Mouse (Mus musculus): ENCODE data around the gene Igf2r.

Gene Igf2r

DNA sequence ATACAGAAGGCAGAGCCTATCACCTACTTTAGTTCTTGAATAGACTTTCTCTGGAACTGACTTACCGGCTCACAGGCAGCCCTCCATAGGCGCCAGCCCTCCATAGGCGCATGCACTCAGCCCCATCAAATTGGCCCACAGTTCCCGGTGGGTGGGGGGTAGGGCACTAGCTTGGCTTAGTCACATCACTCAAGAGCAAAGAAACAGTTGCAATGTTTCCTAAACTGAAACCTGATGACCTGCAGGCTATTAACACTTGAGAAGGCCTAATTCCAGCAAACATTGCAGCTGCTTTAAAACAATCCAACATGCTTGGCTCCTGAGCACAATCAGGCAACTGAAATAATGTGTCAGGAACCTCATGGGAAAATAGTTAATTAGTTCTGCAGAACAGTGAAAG is 18.2 kb downstream of the Igf2r start:
- peak in 1 of 2 experiments; percentile 20 for DNase-seq (ENCODE audit: low spot score in 2 of 2)

DNA sequence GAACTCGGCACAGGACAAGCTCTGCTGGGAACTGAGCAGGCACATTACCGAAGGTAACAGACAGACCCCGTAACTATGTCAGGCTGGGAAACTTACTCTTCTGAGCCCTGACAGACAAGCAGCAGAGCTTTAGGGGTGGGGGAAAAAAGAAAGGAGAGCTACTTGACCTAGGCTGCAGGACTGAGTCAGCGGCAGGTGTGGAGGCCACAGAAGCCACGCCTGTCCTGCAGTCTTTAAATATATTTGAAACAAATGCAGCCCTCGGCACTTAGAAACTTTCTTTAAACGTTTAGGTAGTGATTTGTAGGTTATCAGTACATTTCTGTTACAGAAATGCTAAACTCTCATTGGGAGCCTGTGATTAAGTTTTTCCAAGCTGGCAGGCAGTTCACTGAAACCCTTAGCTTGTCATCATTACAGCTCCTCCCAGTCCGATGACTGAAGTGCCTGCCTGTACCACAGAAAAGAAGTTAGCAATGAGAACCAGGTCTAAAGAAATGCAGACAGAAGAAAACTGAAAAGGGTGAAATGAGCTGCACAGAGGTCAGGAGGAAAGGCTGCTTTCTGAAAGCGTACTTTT is 18.8 kb downstream of the Igf2r start:
- DNase-seq (ENCODE audit: low spot score in 2 of 2), result no peak

DNA sequence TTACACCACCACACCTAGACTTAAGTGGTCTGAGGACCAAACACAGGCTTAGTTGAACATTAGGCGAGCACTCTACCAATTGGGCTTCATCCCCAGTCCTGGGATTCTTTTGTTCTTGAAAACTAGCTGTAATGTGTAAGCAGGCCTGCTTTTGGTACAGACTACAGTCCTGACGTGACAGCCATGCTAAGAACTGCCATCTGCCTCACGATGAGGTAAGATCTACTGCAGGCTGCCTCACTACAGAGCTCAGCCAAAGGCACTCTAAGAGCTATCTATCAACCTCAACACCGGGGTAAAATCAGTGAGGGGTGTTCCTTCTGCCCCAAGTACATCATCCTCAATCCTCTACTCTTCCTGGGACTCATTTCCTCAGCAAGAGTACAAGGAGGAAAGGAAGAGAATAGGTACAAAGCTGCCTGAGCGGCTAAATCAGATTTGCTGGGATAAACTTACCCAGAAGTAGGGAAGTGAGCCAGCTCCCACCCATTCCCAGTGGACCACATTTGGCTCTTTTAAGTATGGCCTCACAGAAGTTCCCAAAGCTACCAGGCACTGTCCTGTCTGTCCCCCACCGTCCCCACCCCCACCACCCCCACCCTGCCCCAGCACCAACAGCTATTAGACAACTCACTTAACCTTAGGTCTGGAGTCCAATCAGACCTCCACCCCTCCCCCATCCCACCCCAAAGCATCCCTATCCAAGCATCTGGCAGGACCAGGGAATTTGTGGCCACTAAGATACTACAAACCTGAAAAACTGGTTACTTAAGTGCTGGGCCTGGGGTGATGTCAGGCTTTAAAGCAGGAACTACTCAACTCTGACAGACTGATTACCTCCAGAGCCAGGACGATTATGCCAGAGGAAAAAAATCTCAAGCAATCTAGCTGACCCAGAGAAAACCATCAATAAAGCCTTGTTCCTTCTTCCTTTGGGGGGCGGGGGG is 19.8 kb downstream of the Igf2r start:
- no peak for DNase-seq (ENCODE audit: low spot score in 2 of 2)

DNA sequence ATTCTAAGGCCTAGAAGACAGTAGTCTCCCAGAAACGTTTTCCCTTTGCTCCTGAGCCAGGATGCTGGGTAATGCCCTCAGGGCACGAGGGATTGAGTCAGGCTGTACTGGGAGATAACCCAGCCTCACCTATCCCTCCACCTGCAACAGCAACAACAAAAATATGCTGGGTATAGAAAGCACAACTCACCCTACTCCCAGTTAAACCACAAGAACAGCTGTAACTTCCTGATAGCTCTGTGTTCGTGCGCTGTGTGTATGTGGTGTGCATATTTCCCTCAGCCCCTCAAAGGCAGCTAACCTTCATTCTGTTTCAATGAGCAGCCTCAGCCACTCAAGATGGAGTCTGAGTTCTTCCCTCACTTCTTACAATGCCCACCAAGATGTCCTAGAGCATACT is 23.7 kb downstream of the Igf2r start:
- DNase-seq (ENCODE audit: low spot score in 2 of 2), result peak; percentile 57 to 62

DNA sequence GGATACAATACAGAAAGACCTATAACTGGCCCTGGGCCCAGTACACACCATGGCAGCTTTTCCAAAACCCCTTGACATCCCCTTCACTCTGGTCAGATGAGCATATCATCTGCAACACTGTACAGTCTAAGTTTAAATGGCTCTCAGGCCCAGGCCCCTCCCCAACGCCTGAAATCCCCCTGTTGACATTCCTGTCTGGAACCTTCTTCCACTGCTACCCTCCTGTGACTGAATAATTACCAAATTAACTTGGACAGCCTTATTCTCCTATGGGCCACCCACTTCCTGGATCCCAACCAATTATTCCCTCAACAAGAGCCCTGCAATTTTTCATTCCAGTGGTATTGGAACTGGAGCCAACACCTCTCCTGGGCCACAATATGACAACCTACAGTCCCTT is 25.4 kb downstream of the Igf2r start:
- DNase-seq (ENCODE audit: low spot score in 2 of 2), result no peak

DNA sequence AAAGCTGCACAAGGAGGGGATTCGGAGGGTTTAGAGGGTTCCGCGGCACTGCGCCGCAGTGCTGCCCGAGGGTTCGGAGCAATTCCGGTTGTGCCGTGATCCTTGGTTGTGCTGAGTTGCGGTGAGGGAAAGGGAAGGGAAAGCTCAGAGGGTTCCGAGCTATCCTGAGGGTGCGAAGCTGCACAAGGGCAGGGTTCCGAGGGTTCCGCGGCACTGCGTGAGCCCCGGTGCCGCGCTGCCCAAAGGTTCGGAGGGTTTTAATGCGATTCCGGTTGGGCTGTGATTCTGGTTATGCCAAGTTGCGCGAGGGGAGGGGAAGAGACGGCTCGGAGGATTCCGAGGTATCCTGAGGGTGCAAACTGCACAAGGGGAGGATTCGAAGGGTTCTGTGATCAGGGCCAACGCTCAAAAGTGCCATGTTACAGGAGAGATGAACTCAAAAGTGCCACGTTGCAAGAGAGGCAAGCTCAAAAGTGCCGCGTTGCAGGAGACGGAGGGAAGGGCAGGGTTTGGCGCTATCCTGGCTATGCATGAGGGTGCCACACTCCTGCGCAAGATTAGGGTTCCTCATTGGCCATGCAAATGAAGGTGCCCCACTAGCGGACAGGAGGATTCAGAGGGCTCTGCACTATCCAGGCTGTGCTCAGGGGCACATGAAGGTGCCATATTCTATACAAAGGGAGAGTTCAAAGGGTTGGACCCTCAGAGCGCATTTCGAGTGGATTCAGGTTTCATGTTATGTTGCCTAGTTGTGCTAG is 27.1 kb downstream of the Igf2r start:
- DNase-seq (ENCODE audit: low spot score in 2 of 2), result peak in 1 of 2 experiments; percentile 23

DNA sequence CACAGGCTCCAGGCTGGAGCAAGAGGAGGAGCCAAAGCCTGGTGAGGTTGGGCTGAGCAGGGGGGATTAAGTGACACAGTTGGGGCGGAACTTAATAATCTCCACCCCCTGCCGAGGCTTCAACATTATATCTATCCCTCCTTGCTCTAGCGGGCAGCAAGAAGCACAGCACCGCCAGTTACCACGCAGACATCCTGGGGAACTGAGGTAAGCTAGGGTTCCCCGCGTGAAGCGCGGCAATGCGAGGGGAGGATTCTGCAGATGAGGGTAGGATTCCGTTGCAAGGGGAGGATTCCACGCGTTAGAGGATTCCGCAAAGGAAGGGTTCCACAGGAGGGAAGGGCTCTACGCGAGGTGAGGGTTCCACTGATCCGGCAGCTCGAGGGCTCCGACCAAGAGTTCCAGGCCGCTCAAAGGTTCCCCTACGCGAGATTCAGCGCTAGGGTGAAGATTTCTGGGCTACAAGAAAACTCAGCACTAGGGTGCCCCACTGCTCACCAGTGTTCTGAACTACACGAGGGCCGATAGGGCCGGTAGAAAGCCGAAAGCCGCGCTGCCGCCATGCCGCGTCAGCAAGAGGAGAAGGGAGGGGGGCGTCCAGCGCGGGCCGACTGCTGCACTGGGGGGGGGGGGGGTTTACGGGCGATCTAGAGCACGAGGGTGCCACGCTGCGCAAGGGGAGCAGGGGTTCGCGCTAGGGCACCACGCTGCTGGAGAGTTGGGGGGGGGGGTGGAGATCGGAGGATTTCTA is 28.1 kb downstream of the Igf2r start:
- peak; percentile 55 to 59 for DNase-seq (ENCODE audit: low spot score in 2 of 2)

DNA sequence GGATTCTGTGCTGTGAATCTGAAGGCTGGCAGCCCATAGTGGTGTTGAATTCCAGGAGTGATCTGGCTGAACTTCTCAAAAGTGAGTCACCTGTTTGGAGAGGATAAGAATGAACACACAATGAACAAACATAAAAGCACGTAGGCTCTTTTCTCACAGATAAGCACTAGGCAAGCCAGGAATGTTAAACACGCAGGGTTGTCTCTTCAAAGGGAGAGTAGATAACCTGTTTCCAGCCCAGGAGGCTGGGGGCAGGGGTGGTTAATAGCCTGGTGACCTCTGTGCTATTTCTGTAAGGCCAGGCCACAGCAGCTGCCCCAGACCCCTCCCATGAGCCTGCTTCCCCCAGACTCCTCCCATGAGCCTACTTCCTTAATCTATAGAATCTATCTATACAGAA is 29.1 kb downstream of the Igf2r start:
- DNase-seq (ENCODE audit: low spot score in 2 of 2), result no peak

DNA sequence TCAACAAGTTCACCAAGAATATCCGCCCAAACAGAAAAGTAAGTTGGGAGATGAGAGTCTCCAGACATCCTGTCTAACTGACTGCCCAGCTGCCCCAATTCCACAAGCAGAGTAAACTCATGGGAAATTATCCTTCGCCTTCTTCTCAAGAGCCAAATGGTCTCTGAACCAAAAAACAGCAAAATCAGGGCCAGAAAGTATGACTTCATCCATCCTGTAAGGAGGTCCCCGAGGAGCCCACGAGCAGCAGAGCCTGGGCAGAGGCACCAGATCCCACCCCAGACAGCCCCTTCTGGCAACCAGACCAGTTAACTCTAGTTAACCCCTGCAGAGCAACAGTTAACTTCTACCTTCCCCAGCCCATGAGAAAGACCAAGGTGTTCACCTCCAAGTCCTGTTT is 29.9 kb downstream of the Igf2r start:
- no peak for DNase-seq (ENCODE audit: low spot score in 2 of 2)

DNA sequence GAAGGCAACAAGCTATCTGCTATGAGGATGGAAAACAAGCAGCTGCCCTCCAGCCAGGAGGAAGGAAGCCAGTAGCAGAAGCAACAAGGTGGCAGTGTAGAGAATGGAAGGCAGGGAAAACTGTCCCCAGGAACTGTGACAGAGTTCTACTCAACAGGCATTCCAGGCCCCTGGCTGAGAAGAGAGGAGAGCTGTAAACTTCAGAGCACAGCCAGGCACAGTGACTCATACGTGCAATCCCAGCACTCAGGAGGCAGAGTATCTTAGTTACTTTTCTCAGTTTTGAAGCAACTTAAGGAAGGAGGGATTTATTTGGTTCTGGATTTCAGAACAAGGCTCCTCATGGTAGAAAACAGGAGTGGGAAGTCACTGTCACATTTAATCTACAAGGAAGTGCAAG is 31.5 kb downstream of the Igf2r start:
- DNase-seq (ENCODE audit: low spot score in 2 of 2), result no peak

DNA sequence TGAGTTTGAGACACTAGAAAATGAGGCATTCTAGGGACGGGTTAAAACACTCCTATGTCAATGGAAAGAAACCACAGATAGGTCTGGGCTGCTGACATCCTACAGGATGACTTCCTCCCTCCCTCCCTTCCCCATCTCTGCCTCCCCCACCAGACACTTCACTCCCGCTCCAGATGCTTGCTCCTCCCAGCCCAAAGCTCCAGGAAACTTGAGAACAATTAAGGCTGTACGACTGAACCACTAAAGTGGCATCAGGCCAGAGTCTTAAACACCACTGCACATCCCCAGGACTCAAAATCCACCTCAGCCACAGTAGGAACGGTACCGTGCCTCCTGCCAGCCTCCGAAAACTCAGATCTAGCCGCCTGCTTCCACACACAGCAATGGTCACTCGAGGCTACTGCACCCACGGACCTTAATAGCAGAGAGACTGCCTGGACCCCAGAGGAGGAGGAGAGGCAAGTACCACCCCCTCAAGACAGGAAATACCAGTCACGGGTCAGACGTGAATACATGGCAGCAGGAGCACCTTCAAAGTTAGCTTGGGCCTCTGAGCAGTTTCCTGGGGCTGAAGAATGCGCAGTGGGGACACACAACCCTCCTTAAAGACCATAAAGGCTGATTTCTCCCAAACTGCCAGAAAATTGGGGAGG is 35.1 kb downstream of the Igf2r start:
- no peak for DNase-seq (ENCODE audit: low spot score in 2 of 2)

DNA sequence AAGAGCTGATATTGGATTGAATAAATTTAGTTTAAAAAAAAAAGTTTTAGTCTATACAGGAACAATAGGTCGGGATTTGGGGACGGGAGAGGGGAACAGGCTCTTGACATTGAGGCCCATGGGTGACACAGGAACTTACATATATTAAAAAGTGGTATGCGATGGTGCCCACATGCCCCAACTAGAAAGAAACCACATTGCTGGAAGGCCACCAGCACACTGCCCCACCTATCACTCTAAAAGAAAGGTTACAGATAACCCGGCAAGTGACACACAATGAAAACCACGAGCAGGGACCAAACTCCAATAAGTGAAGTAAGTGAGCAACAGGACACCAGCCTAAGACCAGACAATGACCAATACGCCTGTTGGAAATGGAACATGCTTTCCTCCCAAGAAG is 36.3 kb downstream of the Igf2r start:
- DNase-seq (ENCODE audit: low spot score in 2 of 2), result no peak

DNA sequence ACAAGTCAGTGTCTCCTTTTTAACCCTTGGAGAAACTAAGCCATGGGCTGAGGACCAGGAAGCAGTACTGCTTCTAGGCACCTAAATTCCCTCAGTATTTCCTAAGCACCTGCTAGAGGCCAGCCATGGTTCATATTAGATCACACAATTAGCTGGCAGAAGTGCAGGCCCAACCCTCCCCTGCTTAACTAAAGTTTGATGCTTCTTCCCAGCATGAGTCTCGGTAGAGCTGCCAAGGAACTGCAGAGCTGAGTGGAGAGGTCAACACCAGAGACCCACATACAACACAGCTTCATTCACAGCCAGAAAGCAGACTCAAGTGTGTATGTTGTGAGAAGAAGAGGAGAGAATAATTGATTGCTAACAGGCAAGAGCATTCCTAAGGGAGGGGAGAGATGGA is 40.9 kb downstream of the Igf2r start:
- no peak for DNase-seq (ENCODE audit: low spot score in 2 of 2)

DNA sequence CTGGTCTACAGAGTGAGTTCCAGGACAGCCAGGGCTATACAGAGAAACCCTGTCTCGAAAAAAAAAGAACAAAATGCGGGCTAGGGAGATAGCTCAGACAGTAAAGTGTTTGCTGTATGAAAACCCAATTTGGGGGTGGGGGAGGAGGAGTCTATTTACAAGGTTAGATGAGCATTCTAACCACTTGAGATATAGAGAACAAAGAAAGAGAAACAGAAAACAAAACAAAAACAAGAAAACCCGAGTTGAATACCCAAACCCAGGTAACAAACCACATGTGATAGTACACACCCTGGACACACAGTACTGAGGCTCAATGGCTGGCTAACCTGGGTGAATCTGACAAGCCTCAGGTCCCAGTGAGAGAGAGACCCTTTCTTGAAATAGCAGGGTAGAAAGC is 41.7 kb downstream of the Igf2r start:
- DNase-seq (ENCODE audit: low spot score in 2 of 2), result no peak

DNA sequence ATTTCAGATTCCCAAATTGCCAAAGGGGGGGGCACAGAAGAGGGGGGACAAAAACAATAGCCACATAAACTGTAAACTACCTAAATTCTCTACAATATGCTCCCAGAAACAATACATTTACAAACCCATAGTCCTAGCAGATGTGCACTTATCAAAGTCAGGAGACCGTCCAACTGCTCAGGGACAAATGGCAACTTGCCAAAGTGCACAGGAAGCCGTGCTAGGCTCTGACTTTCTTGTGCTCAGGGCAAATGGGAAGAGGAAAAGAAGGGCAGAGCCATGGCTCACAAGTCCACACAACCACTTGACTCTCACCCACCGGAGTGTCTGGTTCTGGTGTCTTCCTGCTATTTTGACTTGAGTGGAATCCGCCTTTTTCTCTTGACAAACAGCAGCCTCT is 43.6 kb downstream of the Igf2r start:
- DNase-seq (ENCODE audit: low spot score in 2 of 2), result no peak

DNA sequence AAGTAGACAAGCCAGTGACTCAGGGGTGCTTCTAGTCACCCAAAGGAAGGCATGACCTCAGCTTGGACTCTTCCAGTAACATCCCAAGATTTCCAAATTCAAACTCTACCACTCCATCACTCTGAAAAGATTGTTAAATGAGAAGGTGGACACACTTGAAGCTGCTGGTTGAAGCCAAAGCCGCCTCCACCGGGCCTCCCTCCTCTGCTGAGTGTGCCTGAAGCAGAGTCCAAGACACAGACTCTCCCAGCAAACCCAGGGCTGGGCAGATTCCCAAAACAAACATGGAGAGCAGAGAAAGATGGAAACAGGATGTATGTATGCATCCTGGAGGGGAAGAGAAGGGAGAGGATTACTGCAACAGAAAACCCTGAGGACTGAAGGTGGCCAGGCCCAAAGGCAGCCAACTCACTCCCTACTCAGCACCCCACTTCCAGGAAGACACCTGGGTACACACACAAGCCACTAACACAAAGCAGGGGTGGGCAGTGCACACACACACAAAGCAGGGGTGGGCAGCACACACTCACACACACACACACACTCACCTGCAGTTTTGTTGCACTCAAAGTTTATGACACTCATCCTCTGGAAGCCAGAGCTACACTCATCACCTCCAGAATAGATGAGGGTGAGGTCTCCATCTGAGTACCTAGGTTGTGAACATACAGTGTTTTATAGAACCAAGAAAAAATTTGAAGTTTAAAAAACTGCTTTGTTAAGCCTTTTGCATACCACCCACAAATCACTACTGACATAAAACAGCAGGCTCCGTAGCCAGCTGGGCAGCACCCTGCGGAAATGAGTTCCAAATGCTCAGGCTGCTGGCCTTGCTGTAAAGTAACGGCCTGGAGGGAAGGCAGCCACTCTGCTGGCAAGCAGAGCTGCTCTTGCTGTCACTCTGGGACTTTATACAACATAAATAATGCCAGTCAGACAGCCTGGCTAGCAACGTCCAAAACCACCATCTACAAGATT is 44.4 kb downstream of the Igf2r start:
- no peak for DNase-seq (ENCODE audit: low spot score in 2 of 2)

DNA sequence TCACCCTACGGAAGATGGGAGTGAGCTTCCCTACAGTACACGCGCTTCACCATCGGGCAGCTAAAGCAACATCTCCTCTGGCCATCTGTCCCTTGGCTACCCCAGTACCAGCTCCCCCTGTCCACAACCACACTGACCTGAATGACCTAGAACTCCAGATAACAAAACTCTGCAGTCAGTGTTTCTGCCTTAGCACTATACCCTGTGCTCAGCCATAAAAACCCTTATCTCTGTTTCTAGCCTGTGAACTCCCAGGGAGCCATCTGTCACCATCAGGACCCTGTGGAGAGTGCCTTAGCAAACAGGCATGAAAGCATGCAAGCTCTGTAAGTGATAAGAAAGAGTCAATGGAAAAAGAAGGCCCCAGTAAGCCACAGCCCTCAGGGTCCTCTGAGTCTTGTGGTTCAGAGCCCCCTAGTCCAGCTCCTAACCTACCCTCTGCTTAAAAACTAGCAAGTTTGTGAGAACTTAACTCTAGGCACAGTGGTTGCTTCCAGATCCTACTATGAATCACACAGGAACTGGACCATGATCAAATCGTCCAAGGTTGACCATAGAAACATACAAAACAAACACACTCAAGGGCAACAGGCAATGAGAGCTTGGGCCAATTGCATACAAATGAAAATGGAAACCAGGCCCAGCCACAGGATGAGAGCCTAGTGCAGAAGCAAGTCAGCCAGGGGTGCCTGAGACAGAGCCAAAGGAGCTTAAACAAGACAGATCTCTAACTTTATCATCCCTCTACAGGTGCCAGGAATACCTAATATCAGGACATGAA is 45.3 kb downstream of the Igf2r start:
- no peak for DNase-seq (ENCODE audit: low spot score in 2 of 2)

DNA sequence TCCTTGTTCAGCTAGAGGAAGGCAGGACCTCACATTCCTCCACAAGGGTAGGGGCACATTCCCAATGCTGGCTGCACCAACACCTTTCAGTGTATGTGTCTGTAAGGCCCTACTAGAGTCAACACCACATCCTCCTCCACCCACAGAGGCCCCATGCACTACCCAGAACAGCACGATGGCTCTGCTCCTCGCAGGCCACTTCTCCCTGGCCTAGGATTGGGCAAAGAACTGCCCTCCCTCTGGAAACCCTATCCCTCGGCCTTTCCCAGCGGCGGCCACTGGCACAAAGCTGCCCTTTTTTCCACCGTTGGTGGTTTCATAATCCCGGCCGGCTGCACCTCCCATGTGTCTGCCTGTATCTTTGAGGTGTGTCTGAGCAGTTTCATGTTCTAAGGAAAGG is 46.8 kb downstream of the Igf2r start:
- no peak for DNase-seq (ENCODE audit: low spot score in 2 of 2)

DNA sequence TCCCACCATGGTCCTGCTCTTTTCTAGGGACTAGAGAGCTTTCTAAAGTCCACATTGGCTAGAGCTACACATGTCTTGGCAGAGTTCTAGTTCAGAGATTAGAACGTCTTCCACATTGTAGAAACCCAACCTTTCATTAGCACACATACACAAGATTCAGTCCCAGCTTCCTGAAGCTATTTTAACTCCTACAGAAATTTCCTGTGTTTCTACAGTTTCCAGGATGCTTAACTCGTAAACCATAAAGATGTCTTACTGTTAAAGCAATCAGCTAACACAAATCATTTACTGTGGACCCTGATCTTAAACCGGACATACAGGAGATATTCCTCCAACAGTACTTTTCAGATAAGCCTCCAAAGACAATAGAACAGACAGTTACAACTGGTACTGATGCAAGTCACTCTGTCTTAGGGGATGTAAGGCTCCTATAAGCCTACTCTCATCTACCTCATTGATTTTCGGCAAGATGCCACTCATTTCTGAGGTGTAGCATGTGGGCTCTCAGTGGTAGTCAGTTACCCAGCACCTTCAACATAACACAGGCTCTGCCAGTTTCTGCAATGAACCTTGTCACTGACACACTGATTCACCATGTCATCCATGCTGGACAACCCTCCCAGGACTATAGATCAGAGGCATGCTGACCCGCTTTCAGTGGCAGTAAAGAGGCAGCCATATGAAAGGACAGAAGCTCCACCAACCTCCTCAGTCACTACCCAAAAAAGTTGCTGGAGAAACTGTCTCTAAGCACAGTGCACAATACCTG is 48.2 kb downstream of the Igf2r start:
- DNase-seq (ENCODE audit: low spot score in 2 of 2), result no peak
